Mouse (Mus musculus): ENCODE measurements at regions not wholly inside any gene's neighbourhood (a gene's known extent, or its start where the extent isn't known, plus 50 kb on each side); places are given as distances from the start of the nearest gene placed in this dataset.
A peak's percentile ranks its signal among the peaks of the same experiment; 100 is the strongest.
"Not testable (repeated sequence)": the region's sequence is repeated elsewhere in the genome, so short reads cannot be mapped to it uniquely, and the experiment has no call there.

- no peak overlapping the region for H3K4me2 ChIP-seq
- no peak overlapping the region for H3K27ac ChIP-seq
- no peak overlapping the region for H3K9ac ChIP-seq
- no peaks in the 10 kb centered on the region for H3K9me3 ChIP-seq (replicated peaks)
- no peaks in the 10 kb centered on the region for H3K4me1 ChIP-seq (replicated peaks)
- no peak overlapping the region for H3K4me3 ChIP-seq
- ATAC-seq (replicated peaks; ENCODE audit: insufficient number of reproducible peaks, insufficient read depth, low FRiP score, low read depth), result no peak
- no peaks in the 10 kb centered on the region for H3K36me3 ChIP-seq
- 92% methylated on average over 4 of the region's 4 CpGs for WGBS
- no peaks in the 10 kb centered on the region for H3K27me3 ChIP-seq
Observed at GRCm38 (mm10) chr3:41504867-41505266, 50.7 kb upstream of the Jade1 start.

GRCm38 (mm10) chr3:41502161-41502560 lies 53.4 kb upstream of the Jade1 start:
- Histone ChIP-seq H3K27me3 (no peaks in the 10 kb centered on the region), H3K4me1 (replicated peaks) (no peaks in the 10 kb centered on the region), H3K4me3 (no peak overlapping the region), H3K9ac (no peak overlapping the region), H3K36me3 (no peaks in the 10 kb centered on the region), H3K27ac (no peak overlapping the region), H3K4me2 (no peak overlapping the region), H3K9me3 (replicated peaks) (no peaks in the 10 kb centered on the region)
- ATAC-seq (replicated peaks; ENCODE audit: insufficient number of reproducible peaks, insufficient read depth, low FRiP score, low read depth), result no peak
- WGBS, result 87% methylated on average over 3 of the region's 3 CpGs

- not testable (repeated sequence) for H3K4me3 ChIP-seq; H3K9me3 ChIP-seq (replicated peaks); H3K9ac ChIP-seq; H3K4me1 ChIP-seq (replicated peaks); H3K36me3 ChIP-seq; H3K27ac ChIP-seq; H3K27me3 ChIP-seq; H3K4me2 ChIP-seq; ATAC-seq (replicated peaks; ENCODE audit: insufficient number of reproducible peaks, insufficient read depth, low FRiP score, low read depth)
- WGBS, result 62% methylated on average over 6 of the region's 6 CpGs
Observed at GRCm38 (mm10) chr3:41501639-41502038, 53.9 kb upstream of the Jade1 start.

GRCm38 (mm10) chr3:41501124-41501523 lies 54.4 kb upstream of the Jade1 start:
- Histone ChIP-seq H3K27me3 (no peaks in the 10 kb centered on the region), H3K9me3 (replicated peaks) (no peaks in the 10 kb centered on the region), H3K4me2 (no peak overlapping the region), H3K4me3 (no peak overlapping the region), H3K9ac (no peak overlapping the region), H3K27ac (no peak overlapping the region), H3K36me3 (no peaks in the 10 kb centered on the region), H3K4me1 (replicated peaks) (no peaks in the 10 kb centered on the region)
- 67% methylated on average over 6 of the region's 6 CpGs for WGBS
- no peak for ATAC-seq (replicated peaks; ENCODE audit: insufficient number of reproducible peaks, insufficient read depth, low FRiP score, low read depth)

- Histone ChIP-seq H3K4me2 (no peak overlapping the region), H3K4me3 (no peak overlapping the region), H3K36me3 (no peaks in the 10 kb centered on the region), H3K4me1 (replicated peaks) (no peaks in the 10 kb centered on the region), H3K27me3 (no peaks in the 10 kb centered on the region), H3K27ac (no peak overlapping the region), H3K9me3 (replicated peaks) (no peaks in the 10 kb centered on the region), H3K9ac (no peak overlapping the region)
- ATAC-seq (replicated peaks; ENCODE audit: insufficient number of reproducible peaks, insufficient read depth, low FRiP score, low read depth), result no peak
- 92% methylated on average over 2 of the region's 2 CpGs for WGBS
Observed at GRCm38 (mm10) chr3:41499680-41500079, 55.9 kb upstream of the Jade1 start.

- Histone ChIP-seq H3K27me3 (no peaks in the 10 kb centered on the region), H3K27ac (no peak overlapping the region), H3K4me3 (no peak overlapping the region), H3K4me1 (replicated peaks) (no peaks in the 10 kb centered on the region), H3K36me3 (no peaks in the 10 kb centered on the region), H3K9me3 (replicated peaks) (no peaks in the 10 kb centered on the region), H3K4me2 (no peak overlapping the region), H3K9ac (no peak overlapping the region)
- ATAC-seq (replicated peaks; ENCODE audit: insufficient number of reproducible peaks, insufficient read depth, low FRiP score, low read depth), result no peak
- 79% methylated on average over 7 of the region's 7 CpGs for WGBS
Observed at GRCm38 (mm10) chr3:41498791-41499190, 56.7 kb upstream of the Jade1 start.

- no peak overlapping the region for H3K27ac ChIP-seq
- ATAC-seq (replicated peaks; ENCODE audit: insufficient number of reproducible peaks, insufficient read depth, low FRiP score, low read depth), result no peak
- WGBS, result 62% methylated on average over 8 of the region's 8 CpGs
- H3K27me3 ChIP-seq, result no peaks in the 10 kb centered on the region
- peak overlapping the region; percentile 43; the same call in 1 of the 2 replicates for H3K4me2 ChIP-seq
- no peaks in the 10 kb centered on the region for H3K9me3 ChIP-seq (replicated peaks)
- H3K9ac ChIP-seq, result no peak overlapping the region
- H3K4me3 ChIP-seq, result no peak overlapping the region
- no peaks in the 10 kb centered on the region for H3K36me3 ChIP-seq
- no peaks in the 10 kb centered on the region for H3K4me1 ChIP-seq (replicated peaks)
Observed at GRCm38 (mm10) chr3:41497771-41498170, 57.8 kb upstream of the Jade1 start.

- Histone ChIP-seq H3K36me3 (no peaks in the 10 kb centered on the region), H3K4me1 (replicated peaks) (no peaks in the 10 kb centered on the region), H3K4me3 (no peak overlapping the region), H3K27me3 (no peaks in the 10 kb centered on the region), H3K9ac (no peak overlapping the region), H3K4me2 (peak overlapping the region; percentile 43), H3K9me3 (replicated peaks) (no peaks in the 10 kb centered on the region), H3K27ac (no peak overlapping the region)
- no peak for ATAC-seq (replicated peaks; ENCODE audit: insufficient number of reproducible peaks, insufficient read depth, low FRiP score, low read depth)
- WGBS, result 44% methylated on average over 10 of the region's 13 CpGs
Observed at GRCm38 (mm10) chr3:41496931-41497710, 58.4 kb upstream of the Jade1 start.

- no peaks in the 10 kb centered on the region for H3K36me3 ChIP-seq
- no peak overlapping the region for H3K9ac ChIP-seq
- WGBS, result 84% methylated on average over 3 of the region's 3 CpGs
- ATAC-seq (replicated peaks; ENCODE audit: insufficient number of reproducible peaks, insufficient read depth, low FRiP score, low read depth), result no peak
- no peaks in the 10 kb centered on the region for H3K9me3 ChIP-seq (replicated peaks)
- H3K27me3 ChIP-seq, result no peaks in the 10 kb centered on the region
- no peak overlapping the region for H3K4me3 ChIP-seq
- no peak overlapping the region for H3K4me2 ChIP-seq
- H3K27ac ChIP-seq, result no peak overlapping the region
- no peaks in the 10 kb centered on the region for H3K4me1 ChIP-seq (replicated peaks)
Observed at GRCm38 (mm10) chr3:41495893-41496292, 59.6 kb upstream of the Jade1 start.

GRCm38 (mm10) chr3:41495097-41495496 lies 60.4 kb upstream of the Jade1 start:
- H3K4me3 ChIP-seq, result no peak overlapping the region
- no peak overlapping the region for H3K9ac ChIP-seq
- H3K27ac ChIP-seq, result no peak overlapping the region
- no peaks in the 10 kb centered on the region for H3K27me3 ChIP-seq
- H3K9me3 ChIP-seq (replicated peaks), result no peaks in the 10 kb centered on the region
- H3K36me3 ChIP-seq, result no peaks in the 10 kb centered on the region
- 73% methylated on average over 5 of the region's 5 CpGs for WGBS
- H3K4me2 ChIP-seq, result no peak overlapping the region
- ATAC-seq (replicated peaks; ENCODE audit: insufficient number of reproducible peaks, insufficient read depth, low FRiP score, low read depth), result no peak
- no peaks in the 10 kb centered on the region for H3K4me1 ChIP-seq (replicated peaks)

- Histone ChIP-seq H3K4me2 (no peak overlapping the region), H3K9me3 (replicated peaks) (no peaks in the 10 kb centered on the region), H3K27ac (no peak overlapping the region), H3K27me3 (no peaks in the 10 kb centered on the region), H3K36me3 (no peaks in the 10 kb centered on the region), H3K9ac (no peak overlapping the region), H3K4me3 (no peak overlapping the region), H3K4me1 (replicated peaks) (peaks cover 4% of the 10 kb centered on the region)
- no peak for ATAC-seq (replicated peaks; ENCODE audit: insufficient number of reproducible peaks, insufficient read depth, low FRiP score, low read depth)
- WGBS, result 81% methylated on average over 7 of the region's 7 CpGs
Observed at GRCm38 (mm10) chr3:41493472-41493871, 62.1 kb upstream of the Jade1 start.

- H3K27ac ChIP-seq, result no peak overlapping the region
- H3K4me1 ChIP-seq (replicated peaks), result peaks cover 4% of the 10 kb centered on the region
- H3K4me3 ChIP-seq, result no peak overlapping the region
- 76% methylated on average over 13 of the region's 13 CpGs for WGBS
- no peak for ATAC-seq (replicated peaks; ENCODE audit: insufficient number of reproducible peaks, insufficient read depth, low FRiP score, low read depth)
- H3K9ac ChIP-seq, result no peak overlapping the region
- no peak overlapping the region for H3K4me2 ChIP-seq
- no peaks in the 10 kb centered on the region for H3K27me3 ChIP-seq
- no peaks in the 10 kb centered on the region for H3K36me3 ChIP-seq
- no peaks in the 10 kb centered on the region for H3K9me3 ChIP-seq (replicated peaks)
Observed at GRCm38 (mm10) chr3:41492727-41493392, 62.7 kb upstream of the Jade1 start.

Measured in heart, embryonic 15.5 days (tissue).